Mouse (Mus musculus): Measurements from ENCODE around the gene Enpp6.

DNA sequence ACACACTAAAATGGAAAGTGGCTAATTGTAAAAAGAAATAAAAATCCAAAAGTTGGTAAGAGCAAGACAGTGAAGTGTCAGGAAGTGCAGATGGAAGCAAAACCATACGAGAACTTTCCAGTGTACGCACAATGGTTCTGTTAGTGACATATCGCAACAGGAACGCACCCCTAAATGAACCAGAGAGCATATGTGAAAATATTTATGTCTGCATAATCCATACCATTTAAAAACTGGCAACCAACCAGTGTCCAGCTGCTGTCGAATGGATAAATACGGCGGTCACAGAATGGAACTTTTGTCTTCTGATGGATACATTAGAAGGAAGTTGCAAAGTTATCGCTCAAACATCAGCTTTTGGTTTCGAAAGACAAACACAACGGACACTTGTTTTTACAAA lies 61.9 kb downstream of the Enpp6 start:
- TF ChIP-seq MYOG (IDR thresholded peaks at IDR 0.05; ENCODE audit: control insufficient read depth in 1 of 3, insufficient read depth in 1 of 3, insufficient read length in 2 of 3, low read depth in 2 of 3) = no peak
- no peak for TF ChIP-seq POLR2A (IDR thresholded peaks at IDR 0.05; ENCODE audit: insufficient read length, low read depth)
- no peak for TF ChIP-seq E2F4 (IDR thresholded peaks at IDR 0.05; ENCODE audit: insufficient read depth)
- no peak for TF ChIP-seq POLR2AphosphoS2 (IDR thresholded peaks at IDR 0.05; ENCODE audit: insufficient read length, low read depth)
- TF ChIP-seq MAX (IDR thresholded peaks at IDR 0.05; ENCODE audit: low read depth) = no peak
- TF ChIP-seq USF1 (IDR thresholded peaks at IDR 0.05; ENCODE audit: low read depth) = no peak

Data from myocyte (in vitro differentiated cells).